Mouse (Mus musculus): ENCODE measurements around the gene Vcp. TPM values are rescaled to one million over a fixed set of nuclear protein-coding genes. Genes with fewer than 3 reads are reported as not detected.
"Not testable (repeated sequence)": the region's sequence is repeated elsewhere in the genome, so short reads cannot be mapped to it uniquely, and the experiment has no call there.

Vcp gene
- total and polyA plus RNA-seq, 3 experiments: 136 to 261 (median 223) TPM

- Histone ChIP-seq H3K4me3 (ENCODE audit: low read depth, low read length) (peak overlapping the region; percentile 88), H3K36me3 (replicated peaks) (peaks cover 58% of the 10 kb centered on the region), H3K27me3 (ENCODE audit: insufficient read depth, low read length) (no peaks in the 10 kb centered on the region), H3K4me1 (ENCODE audit: insufficient read depth, low read depth, low read length) (peaks cover 28% of the 10 kb centered on the region), H3K9me3 (replicated peaks) (no peaks in the 10 kb centered on the region)
- TF ChIP-seq POLR2AphosphoS5 (IDR thresholded peaks at IDR 0.05; ENCODE audit: insufficient replicate concordance, low read depth, low read length) (no peak), GATA2 (IDR thresholded peaks at IDR 0.05; ENCODE audit: borderline replicate concordance, low read depth, low read length) (no peak), CTCF (IDR thresholded peaks at IDR 0.05; ENCODE audit: low read depth, low read length) (no peak), TAL1 (conservative IDR thresholded peaks at IDR 0.05; ENCODE audit: low read depth, low read length) (no peak), GATA1 (IDR thresholded peaks at IDR 0.05; ENCODE audit: borderline replicate concordance, low read length) (no peak)
- DNase-seq (ENCODE audit: low spot score) (peak; percentile 62), ATAC-seq (ENCODE audit: extremely low read depth, insufficient number of reproducible peaks, low FRiP score, poor library complexity, severe bottlenecking) (no peak)
Observed at GRCm38 (mm10) chr4:42999451-43000140, 711 bp downstream of the Vcp start.

GRCm38 (mm10) chr4:42998022-42998421 is 2.3 kb downstream of the Vcp start:
- H3K27me3 ChIP-seq (ENCODE audit: insufficient read depth, low read length): no peaks in the 10 kb centered on the region
- peaks cover 60% of the 10 kb centered on the region for H3K36me3 ChIP-seq (replicated peaks)
- ATAC-seq (ENCODE audit: extremely low read depth, insufficient number of reproducible peaks, low FRiP score, poor library complexity, severe bottlenecking) (no peak), DNase-seq (ENCODE audit: low spot score) (no peak)
- peaks cover 32% of the 10 kb centered on the region for H3K4me1 ChIP-seq (ENCODE audit: insufficient read depth, low read depth, low read length)
- H3K4me3 ChIP-seq (ENCODE audit: low read depth, low read length): peak overlapping the region; percentile 34; the same call in 1 of the 2 replicates
- TF ChIP-seq TAL1 (conservative IDR thresholded peaks at IDR 0.05; ENCODE audit: low read depth, low read length): no peak
- TF ChIP-seq GATA2 (IDR thresholded peaks at IDR 0.05; ENCODE audit: borderline replicate concordance, low read depth, low read length): no peak
- no peak for TF ChIP-seq GATA1 (IDR thresholded peaks at IDR 0.05; ENCODE audit: borderline replicate concordance, low read length)
- TF ChIP-seq CTCF (IDR thresholded peaks at IDR 0.05; ENCODE audit: low read depth, low read length): no peak
- no peak for TF ChIP-seq POLR2AphosphoS5 (IDR thresholded peaks at IDR 0.05; ENCODE audit: insufficient replicate concordance, low read depth, low read length)
- no peaks in the 10 kb centered on the region for H3K9me3 ChIP-seq (replicated peaks)

- ATAC-seq (ENCODE audit: extremely low read depth, insufficient number of reproducible peaks, low FRiP score, poor library complexity, severe bottlenecking) (no peak), DNase-seq (ENCODE audit: low spot score) (no peak)
- Histone ChIP-seq H3K36me3 (replicated peaks) (peaks cover 98% of the 10 kb centered on the region), H3K27me3 (ENCODE audit: insufficient read depth, low read length) (no peaks in the 10 kb centered on the region), H3K4me3 (ENCODE audit: low read depth, low read length) (no peak overlapping the region), H3K9me3 (replicated peaks) (no peaks in the 10 kb centered on the region), H3K4me1 (ENCODE audit: insufficient read depth, low read depth, low read length) (0 out of 2 replicates have a peak, but pooled peaks cover 2% of the 10 kb centered on the region)
- TF ChIP-seq GATA2 (IDR thresholded peaks at IDR 0.05; ENCODE audit: borderline replicate concordance, low read depth, low read length) (no peak), POLR2AphosphoS5 (IDR thresholded peaks at IDR 0.05; ENCODE audit: insufficient replicate concordance, low read depth, low read length) (no peak), GATA1 (IDR thresholded peaks at IDR 0.05; ENCODE audit: borderline replicate concordance, low read length) (no peak), CTCF (IDR thresholded peaks at IDR 0.05; ENCODE audit: low read depth, low read length) (no peak), TAL1 (conservative IDR thresholded peaks at IDR 0.05; ENCODE audit: low read depth, low read length) (no peak)
Observed at GRCm38 (mm10) chr4:42988296-42988695, 12.0 kb downstream of the Vcp start.

- not testable (repeated sequence) for H3K4me1 ChIP-seq (ENCODE audit: insufficient read depth, low read depth, low read length); H3K9me3 ChIP-seq (replicated peaks); H3K27me3 ChIP-seq (ENCODE audit: insufficient read depth, low read length); H3K4me3 ChIP-seq (ENCODE audit: low read depth, low read length); DNase-seq (ENCODE audit: low spot score); ATAC-seq (ENCODE audit: extremely low read depth, insufficient number of reproducible peaks, low FRiP score, poor library complexity, severe bottlenecking)
- H3K36me3 ChIP-seq (replicated peaks): peaks cover 83% of the 10 kb centered on the region
Observed at GRCm38 (mm10) chr4:42980467-42980866, 19.8 kb downstream of the Vcp start.

- DNase-seq (ENCODE audit: low spot score): no peak
- Histone ChIP-seq H3K4me3 (ENCODE audit: low read depth, low read length) (no peak overlapping the region), H3K27me3 (ENCODE audit: insufficient read depth, low read length) (no peaks in the 10 kb centered on the region; the same call in 1 of the 2 replicates), H3K4me1 (ENCODE audit: insufficient read depth, low read depth, low read length) (no peaks in the 10 kb centered on the region), H3K9me3 (replicated peaks) (no peaks in the 10 kb centered on the region), H3K36me3 (replicated peaks) (peaks cover 60% of the 10 kb centered on the region)
- ATAC-seq (ENCODE audit: extremely low read depth, insufficient number of reproducible peaks, low FRiP score, poor library complexity, severe bottlenecking): no peak
- no peak for TF ChIP-seq GATA2 (IDR thresholded peaks at IDR 0.05; ENCODE audit: borderline replicate concordance, low read depth, low read length)
- 0 out of 2 replicates have a peak, but pooled peaks have one; percentile 10 for TF ChIP-seq CTCF (IDR thresholded peaks at IDR 0.05; ENCODE audit: low read depth, low read length)
Observed at GRCm38 (mm10) chr4:42978062-42978461, 22.2 kb downstream of the Vcp start.

GRCm38 (mm10) chr4:42973868-42974267 is 26.4 kb downstream of the Vcp start:
- peaks cover 24% of the 10 kb centered on the region for H3K36me3 ChIP-seq (replicated peaks)
- no peak for ATAC-seq (ENCODE audit: extremely low read depth, insufficient number of reproducible peaks, low FRiP score, poor library complexity, severe bottlenecking)
- H3K4me1 ChIP-seq (ENCODE audit: insufficient read depth, low read depth, low read length): no peaks in the 10 kb centered on the region
- no peaks in the 10 kb centered on the region for H3K9me3 ChIP-seq (replicated peaks)
- no peak for DNase-seq (ENCODE audit: low spot score)
- TF ChIP-seq GATA1 (IDR thresholded peaks at IDR 0.05; ENCODE audit: borderline replicate concordance, low read length): no peak
- no peak for TF ChIP-seq TAL1 (conservative IDR thresholded peaks at IDR 0.05; ENCODE audit: low read depth, low read length)
- no peak for TF ChIP-seq POLR2AphosphoS5 (IDR thresholded peaks at IDR 0.05; ENCODE audit: insufficient replicate concordance, low read depth, low read length)
- no peak for TF ChIP-seq CTCF (IDR thresholded peaks at IDR 0.05; ENCODE audit: low read depth, low read length)
- TF ChIP-seq GATA2 (IDR thresholded peaks at IDR 0.05; ENCODE audit: borderline replicate concordance, low read depth, low read length): no peak
- peaks cover 26% of the 10 kb centered on the region for H3K27me3 ChIP-seq (ENCODE audit: insufficient read depth, low read length)
- no peak overlapping the region for H3K4me3 ChIP-seq (ENCODE audit: low read depth, low read length)
